Mouse (Mus musculus) ES-Bruce4 (cell line): ENCODE results near the gene Sgsm3. TPM values are rescaled to one million over a fixed set of nuclear protein-coding genes. Genes with fewer than 3 reads are reported as not detected.

Experiments used
- H3K27ac ChIP-seq: 2 replicates; pipeline ENCODE4 v1.5.1; 2012; ENCODE audit warnings: low read length, inconsistent platforms; ENCODE audit not compliant: insufficient read depth
- H3K27me3 ChIP-seq: 2 replicates; pipeline ENCODE4 v1.6.1; 2012; ENCODE audit warnings: mild to moderate bottlenecking, low read length, inconsistent platforms; ENCODE audit not compliant: control insufficient read depth, poor library complexity, insufficient read depth, severe bottlenecking
- H3K36me3 ChIP-seq: 2 replicates; pipeline ENCODE4 v1.6.1; 2012; ENCODE audit warnings: inconsistent platforms, mild to moderate bottlenecking, low read length, moderate library complexity; ENCODE audit not compliant: control insufficient read depth, poor library complexity, insufficient read depth, severe bottlenecking
- H3K4me1 ChIP-seq: one replicate; pipeline ENCODE4 v1.8.1; 2011; ENCODE audit warnings: low read length; ENCODE audit not compliant: control insufficient read depth, insufficient read depth
- H3K4me3 ChIP-seq: 2 replicates; pipeline ENCODE4 v1.5.1; 2011; ENCODE audit warnings: low read depth, mild to moderate bottlenecking, low read length
- H3K9ac ChIP-seq: 2 replicates; pipeline ENCODE4 v1.6.1; 2012; ENCODE audit warnings: low read depth, mild to moderate bottlenecking, inconsistent platforms; ENCODE audit not compliant: poor library complexity, severe bottlenecking
- H3K9me3 ChIP-seq: replicated peaks from 2 replicates; pipeline ENCODE4 v1.6.1; 2012; ENCODE audit warnings: mild to moderate bottlenecking, low read length, inconsistent platforms; ENCODE audit not compliant: control insufficient read depth, poor library complexity, insufficient read depth, severe bottlenecking
- CTCF ChIP-seq: IDR thresholded peaks from one replicate; pipeline ENCODE4 v1.8.1; 2011; ENCODE audit warnings: low read depth, low read length
- EP300 ChIP-seq: IDR thresholded peaks from 2 replicates; pipeline ENCODE4 v1.6.1; 2011; ENCODE audit warnings: low read depth, low read length; ENCODE audit not compliant: insufficient read depth
- POLR2A ChIP-seq: IDR thresholded peaks from one replicate; pipeline ENCODE4 v1.8.1; 2011; ENCODE audit warnings: low read length; ENCODE audit not compliant: insufficient read depth
- polyA plus RNA-seq: library from polyadenylated mRNA; stranded (reverse); fragments of >200 nt; gene quantifications from 2 replicates; pipeline ENCODE4 v1.2.4, GENCODE M21; 2011; ENCODE audit warnings: low read depth; ENCODE audit not compliant: missing spikeins, insufficient read depth, insufficient read length

Gene Sgsm3
- polyA plus RNA-seq, 1 experiment: 18.0 TPM

- H3K36me3 ChIP-seq: no peaks in the 10 kb centered on the region
- no peak overlapping the region for H3K9ac ChIP-seq
- no peaks in the 10 kb centered on the region for H3K4me1 ChIP-seq
- no peak overlapping the region for H3K4me3 ChIP-seq
- no peaks in the 10 kb centered on the region for H3K27me3 ChIP-seq
- H3K9me3 ChIP-seq: no peaks in the 10 kb centered on the region
- TF ChIP-seq POLR2A: no peak
- TF ChIP-seq EP300: no peak
- no peak for TF ChIP-seq CTCF
- no peak overlapping the region for H3K27ac ChIP-seq
Measured at GRCm38 (mm10) chr15:81026901-81027300, 49.3 kb downstream of the Sgsm3 start.

GRCm38 (mm10) chr15:81027378-81028173, 50.0 kb downstream of the Sgsm3 start:
- Histone ChIP-seq H3K4me3 (no peak overlapping the region), H3K9ac (no peak overlapping the region), H3K4me1 (no peaks in the 10 kb centered on the region), H3K9me3 (no peaks in the 10 kb centered on the region), H3K27ac (no peak overlapping the region), H3K27me3 (no peaks in the 10 kb centered on the region), H3K36me3 (no peaks in the 10 kb centered on the region)
- TF ChIP-seq EP300 (0 out of 2 replicates have a peak, but pooled peaks have one; percentile 29), POLR2A (no peak), CTCF (peak; percentile 46)

GRCm38 (mm10) chr15:81030891-81031425, 53.4 kb downstream of the Sgsm3 start:
- Histone ChIP-seq H3K9ac (no peak overlapping the region), H3K36me3 (no peaks in the 10 kb centered on the region), H3K27ac (no peak overlapping the region), H3K27me3 (no peaks in the 10 kb centered on the region), H3K9me3 (no peaks in the 10 kb centered on the region), H3K4me1 (no peaks in the 10 kb centered on the region), H3K4me3 (no peak overlapping the region)
- TF ChIP-seq CTCF (no peak), POLR2A (no peak), EP300 (no peak)

GRCm38 (mm10) chr15:81031611-81032010, 54.0 kb downstream of the Sgsm3 start:
- no peaks in the 10 kb centered on the region for H3K9me3 ChIP-seq
- no peaks in the 10 kb centered on the region for H3K36me3 ChIP-seq
- H3K4me1 ChIP-seq: no peaks in the 10 kb centered on the region
- no peaks in the 10 kb centered on the region for H3K27me3 ChIP-seq
- H3K4me3 ChIP-seq: no peak overlapping the region
- H3K27ac ChIP-seq: no peak overlapping the region
- TF ChIP-seq POLR2A (no peak), CTCF (no peak), EP300 (no peak)
- no peak overlapping the region for H3K9ac ChIP-seq

GRCm38 (mm10) chr15:81032941-81033629, 55.5 kb downstream of the Sgsm3 start:
- H3K36me3 ChIP-seq: no peaks in the 10 kb centered on the region
- no peaks in the 10 kb centered on the region for H3K27me3 ChIP-seq
- H3K4me3 ChIP-seq: no peak overlapping the region
- H3K4me1 ChIP-seq: no peaks in the 10 kb centered on the region
- H3K9me3 ChIP-seq: no peaks in the 10 kb centered on the region
- H3K27ac ChIP-seq: no peak overlapping the region
- no peak for TF ChIP-seq CTCF
- TF ChIP-seq EP300: no peak
- no peak for TF ChIP-seq POLR2A
- H3K9ac ChIP-seq: no peak overlapping the region

GRCm38 (mm10) chr15:81034119-81034518, 56.6 kb downstream of the Sgsm3 start:
- no peaks in the 10 kb centered on the region for H3K36me3 ChIP-seq
- no peaks in the 10 kb centered on the region for H3K9me3 ChIP-seq
- no peak overlapping the region for H3K27ac ChIP-seq
- no peaks in the 10 kb centered on the region for H3K27me3 ChIP-seq
- no peaks in the 10 kb centered on the region for H3K4me1 ChIP-seq
- TF ChIP-seq EP300 (no peak), CTCF (no peak), POLR2A (no peak)
- no peak overlapping the region for H3K9ac ChIP-seq
- no peak overlapping the region for H3K4me3 ChIP-seq
